Mouse (Mus musculus): Measurements from ENCODE around the gene Scamp2.

Gene Scamp2

DNA sequence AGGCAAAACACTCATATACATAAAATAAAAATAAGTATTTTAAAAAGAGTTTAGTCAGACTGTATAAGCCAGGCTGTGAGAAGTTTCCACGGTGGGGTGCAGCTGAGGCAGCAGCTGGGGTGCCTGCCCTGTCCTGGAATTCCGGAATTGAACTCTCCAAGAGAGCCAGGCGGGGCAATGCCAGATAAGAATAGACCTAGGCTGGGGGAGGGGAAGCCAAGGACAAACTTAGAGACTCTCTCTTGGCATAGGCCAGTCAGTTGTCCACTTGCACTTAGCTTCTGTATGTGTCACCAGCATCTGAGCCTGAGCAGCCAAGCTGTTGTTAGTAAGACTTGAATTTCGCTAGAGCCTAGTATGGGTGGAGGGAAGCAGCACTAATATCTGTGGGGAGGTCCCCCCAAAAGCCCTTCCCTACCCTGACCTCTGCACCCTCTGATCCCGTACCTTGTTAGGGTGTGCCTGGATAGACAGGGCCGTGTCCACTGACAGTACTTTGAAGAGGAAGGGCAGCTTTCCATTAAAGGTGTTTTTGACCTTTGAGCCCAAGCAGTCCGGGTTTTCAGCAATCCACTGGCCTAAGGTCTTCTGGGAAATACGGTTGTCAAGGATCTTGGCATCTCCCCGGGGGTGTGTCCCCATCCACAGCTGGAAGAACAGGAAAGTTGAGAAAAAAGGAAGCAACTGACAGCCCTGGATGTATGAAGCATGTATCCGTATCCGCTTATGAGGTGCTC is 10.4 kb upstream of the Scamp2 start:
- no peak for DNase-seq (ENCODE audit: low spot score in 2 of 2)

DNA sequence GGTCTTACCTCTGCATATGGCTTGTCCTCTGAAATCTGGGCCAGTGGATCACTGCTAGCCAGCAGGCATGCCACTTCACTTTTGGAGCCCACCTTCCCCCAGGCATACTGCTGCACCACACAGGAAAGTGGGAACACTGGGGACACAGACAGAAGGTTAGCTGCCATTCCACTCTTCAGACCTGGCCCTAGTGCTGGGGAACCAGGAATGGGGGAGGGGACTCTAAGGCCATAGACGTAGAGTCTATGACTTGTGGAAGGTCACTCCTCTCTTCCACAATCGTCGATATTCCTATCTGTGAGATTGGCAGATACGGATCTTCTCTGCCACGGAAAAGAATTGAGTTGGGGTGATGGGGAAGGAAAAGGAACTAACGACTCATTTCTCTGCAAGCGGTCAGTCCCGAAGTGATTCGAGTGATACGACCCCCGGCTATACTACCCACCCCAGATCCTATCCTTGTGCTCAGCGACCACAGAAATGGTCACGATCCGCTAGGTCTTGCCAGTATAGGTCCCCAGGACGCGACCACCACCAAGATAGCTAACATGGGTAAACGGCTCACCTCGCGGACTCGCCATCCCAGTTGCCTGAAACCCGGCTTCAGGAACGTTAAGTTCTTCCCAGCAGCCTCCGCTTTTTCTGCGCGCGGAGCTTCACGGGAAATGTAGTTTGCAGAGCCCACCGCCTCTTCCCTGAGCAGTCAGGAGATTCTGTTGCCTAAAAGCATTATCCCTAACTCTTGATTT is 8.4 kb upstream of the Scamp2 start, which contains the start of gene Mpi:
TSS of gene Mpi (minus strand) at position 625 of the 749 bp plus-strand sequence.
- peak in 1 of 2 experiments; percentile 74 for DNase-seq (ENCODE audit: low spot score in 2 of 2)

DNA sequence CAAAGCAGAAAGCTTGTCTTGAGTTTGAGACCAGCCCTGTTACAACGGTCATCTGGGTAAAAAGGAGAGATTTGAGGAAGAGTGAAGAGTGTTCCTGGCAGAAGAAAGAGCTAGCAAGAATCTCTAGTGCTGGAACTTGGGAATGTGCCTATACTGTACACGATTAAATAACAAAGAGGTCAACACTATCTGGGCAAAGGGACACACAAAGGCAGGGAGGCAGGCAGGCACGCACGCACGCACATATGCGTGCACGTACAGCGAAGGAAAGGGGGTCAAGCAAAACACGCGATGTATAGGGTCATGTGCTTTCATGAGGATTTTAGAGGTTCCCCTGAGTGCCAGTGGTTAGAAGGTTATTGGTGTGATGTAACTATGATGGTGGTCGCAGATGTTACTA is 7.6 kb upstream of the Scamp2 start:
- DNase-seq (ENCODE audit: low spot score in 2 of 2) = no peak

DNA sequence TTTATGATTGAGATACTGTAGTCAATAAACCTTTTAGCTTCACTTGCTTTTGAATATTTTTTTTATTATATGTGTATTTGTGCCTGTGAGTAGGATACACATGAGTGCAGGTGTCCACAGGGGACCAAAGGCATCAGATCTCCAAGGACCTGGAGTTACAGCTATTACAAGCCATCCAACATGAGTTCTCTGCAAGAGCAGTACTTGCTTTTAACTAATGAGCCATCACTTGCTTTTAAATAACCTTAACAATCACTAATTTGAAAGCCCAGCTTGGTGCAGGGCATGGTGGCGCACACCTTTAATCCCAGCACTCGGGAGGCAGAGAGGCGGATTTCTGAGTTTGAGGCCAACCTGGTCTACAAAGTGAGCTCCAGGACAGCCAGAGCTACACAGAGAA is 6.0 kb upstream of the Scamp2 start:
- no peak for DNase-seq (ENCODE audit: low spot score in 2 of 2)

DNA sequence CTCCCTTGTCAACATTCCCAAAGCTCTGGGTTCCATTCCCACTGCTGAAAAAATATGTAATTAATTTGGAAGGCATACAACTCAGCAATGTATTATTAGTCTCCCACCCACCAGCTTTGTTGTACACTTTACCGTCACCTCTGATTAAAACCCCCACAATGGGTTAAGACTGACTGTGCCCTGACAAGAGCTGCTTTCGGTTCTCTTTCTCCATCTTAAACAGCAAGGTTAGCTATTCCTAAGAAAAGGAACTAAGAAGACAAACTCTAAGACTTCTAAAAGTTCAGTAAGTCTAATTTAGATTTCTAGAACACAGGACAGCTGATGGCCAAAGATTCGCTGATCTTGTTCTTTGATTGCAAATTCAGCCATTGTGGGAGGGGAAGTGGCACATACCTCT is 3.5 kb upstream of the Scamp2 start:
- no peak for DNase-seq (ENCODE audit: low spot score in 2 of 2)

DNA sequence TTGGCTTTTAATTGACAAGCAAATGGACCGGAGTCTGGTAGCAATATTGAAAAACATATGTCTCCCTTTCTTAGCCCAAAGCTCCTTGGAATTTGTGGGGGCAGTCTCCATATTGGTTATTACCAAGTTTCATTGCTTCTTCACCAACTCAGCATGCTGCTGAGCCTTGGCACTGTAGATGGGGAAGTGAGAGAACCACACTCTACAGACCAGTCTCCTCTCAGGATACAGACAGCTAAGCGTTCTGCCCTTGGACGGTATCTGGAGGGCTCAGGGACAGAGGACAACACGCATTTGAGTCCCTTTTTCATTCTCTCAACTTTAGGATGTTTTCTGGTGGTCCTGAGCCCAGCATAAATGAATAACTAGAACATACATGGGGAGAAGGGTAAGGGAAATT is 2.1 kb upstream of the Scamp2 start:
- DNase-seq (ENCODE audit: low spot score in 2 of 2) = no peak

DNA sequence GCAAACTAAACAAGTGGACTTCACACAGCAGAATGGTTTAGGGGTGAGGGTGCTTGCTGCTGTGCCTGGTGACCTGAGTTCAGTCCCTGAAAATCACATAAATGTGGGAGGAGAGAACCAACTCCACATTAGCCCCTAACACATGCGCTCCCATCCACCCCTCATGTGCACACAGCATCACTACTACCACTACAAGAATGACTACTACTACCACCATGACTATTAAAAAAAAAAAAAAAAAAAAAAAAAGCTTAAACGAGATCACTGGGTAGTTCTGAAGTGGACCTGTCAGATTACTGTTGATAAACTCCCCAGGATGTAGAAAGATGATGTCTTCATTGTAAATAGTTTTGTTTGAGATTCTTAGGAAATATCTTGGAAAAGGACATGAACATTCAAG is 1.2 kb upstream of the Scamp2 start:
- no peak for DNase-seq (ENCODE audit: low spot score in 2 of 2)

DNA sequence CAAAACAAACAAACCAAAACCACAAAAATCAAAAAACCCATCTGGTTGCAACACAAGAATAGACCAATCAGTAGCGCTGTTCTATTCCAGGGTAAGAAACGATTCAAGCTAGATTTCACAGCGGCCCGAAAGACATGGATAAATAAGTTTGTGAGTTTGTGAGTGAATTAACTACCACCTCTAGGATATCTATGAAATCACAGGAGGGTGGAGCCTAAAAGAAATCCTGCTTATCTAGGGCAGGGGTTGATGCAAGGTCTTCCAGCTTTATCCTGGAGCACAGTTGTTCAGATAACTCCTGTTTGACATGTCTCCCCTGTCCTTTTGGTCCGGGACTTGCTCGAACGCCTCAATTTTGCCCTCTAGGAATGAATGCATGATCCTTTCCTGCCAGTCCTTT is 480 bp upstream of the Scamp2 start:
- DNase-seq (ENCODE audit: low spot score in 2 of 2) = no peak

DNA sequence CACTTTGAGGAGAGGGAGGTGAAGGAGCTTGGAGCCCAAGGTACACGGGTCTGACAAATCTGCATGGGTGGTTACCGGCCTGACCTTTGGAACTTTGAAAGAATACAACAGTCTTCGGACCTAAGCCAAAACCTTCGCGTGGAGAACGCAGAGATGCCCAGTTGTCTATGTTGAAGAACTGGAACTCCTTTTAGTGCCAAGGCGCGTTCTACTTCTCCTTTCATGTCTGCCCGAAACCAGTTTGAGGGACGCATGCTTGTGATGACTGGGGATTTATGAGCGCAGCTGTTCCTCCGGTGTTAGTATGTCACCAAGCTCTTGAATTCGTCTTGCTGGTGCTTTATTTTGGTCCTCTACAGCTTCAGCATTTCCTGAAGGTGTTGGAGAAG is 962 bp downstream of the Scamp2 start:
- no peak for DNase-seq (ENCODE audit: low spot score in 2 of 2)

DNA sequence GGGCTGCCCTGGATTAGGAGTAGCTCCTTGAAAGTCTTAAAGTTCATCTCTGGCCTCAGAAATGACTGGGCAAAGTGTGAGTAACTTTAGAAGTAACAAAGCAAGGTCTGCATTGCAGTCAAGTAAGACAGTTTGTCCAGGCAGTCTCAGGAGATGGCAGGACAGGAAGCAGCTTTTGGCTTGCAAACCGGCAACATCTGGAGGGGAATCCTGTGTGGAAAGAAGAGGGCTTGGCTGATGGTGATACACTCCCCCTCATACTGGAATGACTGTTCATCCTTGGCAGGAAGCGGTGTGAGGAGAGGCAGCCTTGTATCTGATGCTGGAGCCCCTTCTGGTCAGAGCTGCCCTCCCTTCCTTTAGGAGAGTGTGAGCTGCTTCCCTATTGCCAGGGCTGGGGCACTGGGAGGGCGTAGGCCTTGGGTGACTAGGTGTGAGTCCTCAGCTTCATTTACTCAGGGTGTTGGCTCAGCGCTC is 2.2 kb downstream of the Scamp2 start:
- DNase-seq (ENCODE audit: low spot score in 2 of 2) = no peak

DNA sequence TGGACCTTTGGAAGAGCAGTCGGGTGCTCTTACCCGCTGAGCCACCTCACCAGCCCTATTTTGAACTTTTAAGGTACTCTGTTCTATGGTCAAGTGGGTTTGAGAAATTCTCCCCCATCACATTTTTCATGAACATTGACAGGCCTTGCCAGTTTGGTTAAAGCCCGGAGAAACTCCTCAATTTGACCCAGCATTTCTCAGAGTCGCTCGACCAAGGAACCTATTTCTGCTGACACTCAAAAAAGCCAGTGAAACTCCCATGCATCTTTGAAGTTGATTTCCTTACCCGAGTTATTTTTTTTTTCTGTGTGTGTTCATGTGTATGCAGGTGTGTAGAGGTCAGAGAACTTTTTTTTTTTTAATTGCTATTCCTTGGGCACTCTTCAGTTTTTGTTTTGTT is 3.9 kb downstream of the Scamp2 start:
- no peak for DNase-seq (ENCODE audit: low spot score in 2 of 2)

DNA sequence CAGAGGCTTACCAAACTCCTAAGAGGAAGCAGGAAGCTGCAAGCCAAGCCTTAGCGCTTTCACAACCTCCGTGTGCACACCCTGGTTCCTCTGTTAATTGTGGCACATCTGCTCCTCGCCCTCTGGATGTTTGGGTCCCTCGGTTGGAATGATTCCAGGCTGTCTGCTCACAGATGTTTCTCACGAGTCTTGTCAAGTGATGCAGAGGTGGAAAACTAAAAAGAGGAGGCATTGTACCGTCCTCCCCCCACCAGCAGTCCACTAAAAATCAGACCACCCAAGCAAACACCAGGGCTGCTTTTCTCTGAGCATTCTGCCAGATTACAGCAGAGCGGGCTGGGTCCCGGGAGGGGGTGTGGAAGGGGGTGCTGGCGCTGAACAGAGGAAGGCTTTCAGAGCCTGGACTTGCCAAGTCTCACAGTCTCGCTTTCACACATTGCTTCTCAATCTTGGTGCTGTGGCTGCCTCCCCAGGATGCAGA is 5.0 kb downstream of the Scamp2 start:
- DNase-seq (ENCODE audit: low spot score in 2 of 2) = peak; percentile 67 to 84

DNA sequence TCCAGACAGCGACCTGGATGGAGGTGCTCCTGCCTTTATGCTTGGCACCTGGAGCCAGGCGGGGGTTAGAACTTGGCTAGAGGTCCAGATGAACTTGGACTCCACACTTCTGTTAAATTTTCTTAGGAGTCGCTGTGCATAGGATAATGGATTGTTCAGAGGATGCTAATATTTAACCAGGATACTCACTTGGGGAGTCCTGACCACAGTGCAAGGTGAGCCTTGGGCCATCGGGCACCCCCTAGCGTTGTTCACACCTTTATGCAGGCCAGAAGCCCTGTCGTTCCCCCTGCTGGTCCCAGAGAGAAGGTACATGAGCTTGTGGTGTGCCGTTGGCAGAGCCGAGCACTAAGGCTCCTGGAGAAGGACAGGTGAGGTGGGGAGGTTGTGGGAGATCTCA is 6.1 kb downstream of the Scamp2 start:
- DNase-seq (ENCODE audit: low spot score in 2 of 2) = no peak

DNA sequence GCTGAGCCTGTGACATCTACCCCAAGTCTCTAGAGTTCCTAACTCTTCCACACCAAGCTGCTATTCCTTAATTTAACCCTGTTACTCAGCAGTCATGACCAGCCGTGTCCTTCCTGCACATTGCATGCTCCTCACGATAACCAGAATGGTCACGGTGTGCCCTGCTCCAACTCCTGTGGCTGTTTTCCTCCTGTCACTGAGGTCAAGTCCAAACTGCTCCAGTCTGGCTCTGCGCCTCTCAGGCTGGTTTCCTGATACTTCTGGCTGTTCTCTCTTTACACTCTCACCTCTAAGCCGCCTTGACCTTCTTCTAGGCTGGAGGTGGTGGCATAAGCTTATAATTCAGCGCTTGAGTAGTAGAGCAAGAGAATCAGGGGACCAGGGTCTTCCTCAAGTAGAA is 7.8 kb downstream of the Scamp2 start:
- DNase-seq (ENCODE audit: low spot score in 2 of 2) = no peak

DNA sequence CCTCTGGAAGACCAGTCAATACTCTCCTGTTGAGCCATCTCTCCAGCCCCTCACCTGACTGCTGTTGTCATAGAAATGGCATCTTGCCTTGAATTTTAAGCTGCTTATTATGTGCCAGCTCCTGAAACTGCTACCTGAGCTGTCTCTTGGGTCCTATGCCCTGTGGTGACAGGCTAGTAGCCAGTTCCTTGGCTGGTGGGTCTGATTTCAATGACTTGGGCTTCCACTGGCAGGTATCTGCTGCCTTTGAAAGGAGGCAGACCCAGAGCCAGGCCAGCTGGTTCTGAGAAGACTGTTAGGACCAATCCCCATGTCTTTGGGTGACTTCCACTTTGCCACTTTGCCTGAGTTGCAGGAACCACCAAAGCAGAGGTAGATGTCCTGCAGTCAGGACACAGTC is 13.7 kb downstream of the Scamp2 start:
- no peak for DNase-seq (ENCODE audit: low spot score in 2 of 2)

DNA sequence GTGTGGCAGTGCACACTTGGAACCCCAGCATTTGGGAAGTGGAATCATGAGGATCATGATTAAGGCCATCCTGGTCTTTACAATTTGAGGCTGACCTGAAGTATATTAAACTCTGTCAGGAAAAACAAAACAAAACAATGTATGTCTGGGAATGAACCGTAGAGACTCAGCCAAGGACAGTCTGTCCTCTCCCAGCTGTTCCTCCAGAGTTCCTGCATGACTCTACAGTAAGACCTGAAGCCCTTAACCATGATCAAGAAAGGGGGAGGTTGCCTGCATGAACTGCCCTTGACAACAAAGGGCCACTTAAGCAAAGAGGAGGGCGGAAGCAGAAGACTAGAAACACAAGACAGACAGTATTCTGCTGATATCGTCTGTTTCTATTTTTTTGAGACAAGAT is 14.8 kb downstream of the Scamp2 start:
- no peak for DNase-seq (ENCODE audit: low spot score in 2 of 2)

DNA sequence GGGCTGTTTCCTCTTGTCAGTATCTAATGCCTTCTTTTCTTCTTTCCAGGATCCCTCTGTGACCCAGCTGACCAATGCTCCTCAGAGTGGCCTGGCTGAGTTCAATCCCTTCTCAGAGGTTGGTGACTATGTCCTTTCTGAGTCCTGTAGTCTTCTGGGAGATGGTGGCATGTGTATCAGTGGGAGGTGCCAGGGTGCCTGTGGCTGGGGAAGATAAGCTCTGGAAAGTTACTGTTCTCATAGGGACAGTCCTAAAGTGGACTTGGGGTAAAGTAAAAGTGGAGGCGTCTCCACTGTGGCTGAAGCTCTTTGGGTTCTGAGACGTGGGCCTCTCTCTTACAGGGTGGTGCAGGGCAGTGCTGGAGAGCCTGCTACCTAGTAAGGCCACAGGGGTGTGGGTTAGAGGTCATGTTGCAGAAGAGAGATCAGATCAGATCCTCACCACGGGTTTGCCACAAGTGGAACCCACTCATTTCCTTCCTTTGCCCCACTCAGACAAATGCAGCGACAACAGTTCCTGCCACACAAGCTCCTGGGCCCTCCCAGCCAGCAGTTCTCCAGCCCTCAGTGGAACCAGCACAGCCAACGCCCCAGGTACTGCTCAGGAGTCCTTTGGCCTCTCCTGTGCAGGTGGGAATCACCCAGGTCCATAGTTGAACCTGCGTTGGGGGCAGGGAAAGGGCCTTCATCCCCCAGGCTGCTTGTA is 16.6 kb downstream of the Scamp2 start:
- no peak for DNase-seq (ENCODE audit: low spot score in 2 of 2)

DNA sequence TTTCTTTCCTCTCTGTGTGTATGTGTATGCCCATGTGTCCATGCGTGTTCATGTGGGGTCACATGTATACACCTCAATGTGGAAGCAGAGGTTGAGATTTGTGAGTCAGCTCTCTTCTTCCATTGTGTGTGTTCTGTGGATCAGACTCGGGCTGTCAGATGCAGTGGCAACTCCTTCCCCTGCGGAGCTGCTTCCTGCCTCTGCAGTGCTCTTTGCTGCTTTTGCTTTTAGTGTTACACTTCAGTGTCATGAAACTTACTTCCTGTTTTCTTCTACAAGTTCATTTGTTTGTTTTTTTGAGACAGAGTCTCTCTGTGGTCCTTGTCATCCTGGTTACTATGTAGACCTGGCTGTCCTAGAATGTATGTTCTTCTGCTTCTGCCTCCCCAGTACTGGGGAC is 24.2 kb downstream of the Scamp2 start:
- DNase-seq (ENCODE audit: low spot score in 2 of 2) = no peak

DNA sequence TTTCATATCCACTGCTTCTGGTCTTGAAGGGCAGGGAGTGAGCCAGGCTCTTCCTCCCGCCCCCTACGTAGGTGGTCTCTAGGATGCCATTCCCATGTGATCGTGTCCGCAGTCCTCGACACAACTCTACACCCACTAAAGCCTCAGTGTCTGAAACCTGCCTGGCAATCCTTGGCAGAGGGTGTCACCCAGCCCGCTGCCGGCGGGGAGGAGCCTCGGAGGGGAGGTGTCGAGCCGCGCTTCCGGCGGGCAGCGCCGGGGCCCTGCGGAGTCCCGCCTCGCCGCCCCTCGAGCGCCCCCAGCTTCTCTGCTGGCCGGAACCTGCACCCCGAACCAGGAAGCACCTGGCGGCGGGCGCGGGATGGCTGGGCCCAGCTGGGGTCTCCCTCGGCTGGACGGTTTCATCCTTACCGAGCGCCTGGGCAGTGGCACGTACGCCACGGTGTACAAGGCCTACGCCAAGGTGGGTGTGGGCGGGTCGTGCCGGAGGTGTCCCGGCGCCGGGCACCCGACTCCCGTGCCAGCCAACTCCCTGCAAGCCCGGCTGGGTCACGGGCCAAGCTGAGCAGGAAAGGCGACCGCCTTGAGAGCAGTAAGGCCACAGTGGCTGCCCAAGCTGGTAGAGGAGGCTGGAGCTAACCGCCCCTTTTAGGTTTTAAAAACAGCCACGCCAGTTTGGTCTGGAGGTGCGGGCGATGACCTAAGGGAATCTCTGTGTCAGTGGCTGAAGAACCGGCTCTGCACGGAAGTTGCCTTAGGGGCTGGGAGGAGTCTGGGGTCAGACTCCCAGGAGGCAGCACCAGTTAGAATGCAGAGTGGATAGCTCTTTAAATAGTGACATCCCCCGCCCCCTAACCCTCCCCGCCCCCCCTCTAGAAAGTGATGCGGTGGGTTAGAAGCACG is 28.7 kb downstream of the Scamp2 start, which contains the start of gene Ulk3:
TSS of gene Ulk3 (plus strand) at position 229 of the 903 bp plus-strand sequence.
- DNase-seq (ENCODE audit: low spot score in 2 of 2) = peak; percentile 62 to 74

DNA sequence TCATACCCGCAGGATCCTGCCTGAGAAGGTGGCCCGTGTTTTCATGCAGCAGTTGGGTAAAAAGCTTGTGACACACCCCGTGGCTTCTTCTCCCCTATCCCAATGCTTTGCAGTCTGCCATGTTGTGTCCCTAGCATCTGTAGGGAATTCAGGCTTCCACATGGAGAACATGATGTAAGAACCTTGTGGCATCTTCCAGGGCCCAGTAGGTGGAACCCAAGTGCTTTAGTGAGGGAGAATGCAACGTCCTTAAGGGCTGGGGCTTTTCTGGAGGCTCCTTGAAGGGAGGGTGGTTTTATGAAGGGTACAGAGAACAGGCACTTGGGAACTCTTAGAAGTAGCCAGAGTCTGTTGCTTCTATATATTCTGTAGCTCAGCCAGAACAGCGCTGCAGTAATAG is 30.0 kb downstream of the Scamp2 start:
- no peak for DNase-seq (ENCODE audit: low spot score in 2 of 2)

DNA sequence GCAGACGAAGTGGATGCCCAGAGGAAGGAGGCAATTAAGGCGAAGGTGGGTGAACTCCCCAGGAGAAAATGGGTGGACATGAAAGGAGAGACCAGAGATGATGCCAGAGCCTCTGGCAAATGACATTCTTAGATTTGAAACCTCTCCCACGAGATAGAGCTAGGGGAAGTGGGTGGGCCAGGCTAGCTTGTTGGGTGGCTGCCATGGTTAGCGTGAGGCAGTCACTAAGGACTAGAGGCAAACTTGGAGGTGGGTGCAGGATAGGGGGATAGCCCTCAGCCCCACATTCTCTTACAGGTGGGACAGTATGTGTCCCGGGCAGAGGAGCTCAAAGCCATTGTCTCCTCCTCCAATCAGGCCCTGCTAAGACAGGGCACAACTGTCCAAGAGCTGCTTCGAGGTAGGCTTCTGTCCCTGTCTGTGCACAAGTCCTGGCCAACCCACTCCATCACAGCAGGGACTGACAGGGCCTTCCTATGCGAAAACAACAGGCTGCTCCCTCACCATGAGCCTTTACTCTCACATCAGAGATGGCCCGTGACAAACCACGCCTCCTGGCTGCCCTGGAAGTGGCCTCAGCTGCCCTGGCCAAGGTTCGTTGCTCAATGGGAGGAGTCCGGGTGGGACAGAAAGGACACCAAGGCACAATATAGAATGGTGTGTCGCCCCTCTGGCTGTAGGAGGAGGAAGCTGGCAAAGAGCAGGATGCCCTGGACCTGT is 32.9 kb downstream of the Scamp2 start:
- no peak for DNase-seq (ENCODE audit: low spot score in 2 of 2)

Data from frontal cortex, postnatal 10 days (tissue).